Mouse (Mus musculus) kidney, embryonic 16.5 days (tissue): ENCODE data around the gene Thumpd3. TPM values are rescaled to one million over a fixed set of nuclear protein-coding genes. Genes with fewer than 3 reads are reported as not detected.

Source experiments
- ATAC-seq: fragments of 200-750 bp; cut with Nextera tagmentation; 2 replicates; pipeline ENCODE4 v1.8.0; 2017; ENCODE audit warnings: moderate TSS enrichment; ENCODE audit not compliant: low FRiP score, low TSS enrichment
- H3K27ac ChIP-seq: fragments of 300-500 bp; sonication (generic); 2 replicates; pipeline ENCODE4 v1.5.1; 2014; ENCODE audit warnings: low read length
- H3K27me3 ChIP-seq: fragments of 300-500 bp; sonication (generic); 2 replicates; pipeline ENCODE4 v1.6.1; 2014; ENCODE audit warnings: low read length, control low read depth, mixed read lengths; ENCODE audit not compliant: insufficient read depth
- H3K36me3 ChIP-seq: fragments of 300-500 bp; sonication (generic); 2 replicates; pipeline ENCODE4 v1.6.1; 2014; ENCODE audit warnings: low read length, control low read depth, mixed read lengths; ENCODE audit not compliant: insufficient read depth
- H3K4me1 ChIP-seq: fragments of 300-500 bp; sonication (generic); 2 replicates; pipeline ENCODE4 v1.6.1; 2014; ENCODE audit warnings: low read length, control low read depth, mixed read lengths; ENCODE audit not compliant: insufficient read depth
- H3K4me2 ChIP-seq: fragments of 300-500 bp; sonication (generic); replicated peaks from 2 replicates; pipeline ENCODE4 v1.6.1; 2014; ENCODE audit warnings: low read depth, low read length
- H3K4me3 ChIP-seq: fragments of 300-500 bp; sonication (generic); 2 replicates; pipeline ENCODE4 v1.5.1; 2014; ENCODE audit warnings: mild to moderate bottlenecking, low read length
- H3K9ac ChIP-seq: fragments of 300-500 bp; sonication (generic); replicated peaks from 2 replicates; pipeline ENCODE4 v1.6.1; 2014; ENCODE audit warnings: low read length
- H3K9me3 ChIP-seq: fragments of 300-500 bp; sonication (generic); 2 replicates; pipeline ENCODE4 v1.6.1; 2016; ENCODE audit warnings: low read length, control low read depth
- WGBS: fragments of 180-500 bp; shearing (Covaris S2); extraction: QIAGEN DNeasy Blood & Tissue Kit; methylation state at CpG from one replicate; pipeline ENCODE4 v1.1.7; 2014; 5-methylcytosine and 5-hydroxymethylcytosine counted together
- polyA plus RNA-seq: library from polyadenylated mRNA; unstranded; fragments of >200 nt; fragmentation: Nextera tagmentation; extraction: Ambion mirVana; gene quantifications from 2 replicates; pipeline ENCODE4 v1.2.1, GENCODE M21; 2015

Thumpd3 gene
- polyA plus RNA-seq, 1 experiment from 2014 or later = 50.9 TPM

DNA sequence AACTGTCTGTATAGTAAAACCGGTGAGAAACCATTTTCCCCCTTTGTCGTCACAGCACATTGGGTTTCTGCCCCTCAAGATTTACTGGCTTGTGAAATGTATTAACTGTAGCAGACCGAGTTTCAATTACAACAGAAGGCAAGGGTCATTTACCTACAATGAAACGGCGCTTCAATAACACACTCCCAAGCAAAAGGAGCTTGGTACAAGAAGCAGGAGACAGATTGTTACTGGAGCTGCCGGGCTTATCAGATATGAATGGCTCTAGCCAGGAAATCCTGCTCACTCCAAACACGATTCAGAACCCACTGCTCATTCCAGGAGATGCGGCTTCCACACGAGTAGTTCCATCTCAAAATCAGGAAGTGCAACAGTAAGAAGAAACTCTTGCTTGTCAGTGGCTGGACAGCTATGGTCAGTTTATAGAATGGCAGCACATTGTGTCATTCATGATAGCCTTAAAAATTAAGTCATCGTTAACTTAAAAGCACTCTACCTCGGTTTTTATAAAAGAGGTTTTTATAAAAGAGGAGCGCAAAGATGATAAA, 28.5 kb upstream of the Thumpd3 start:
- Histone ChIP-seq H3K9me3 (no peaks in the 10 kb centered on the region), H3K27me3 (no peaks in the 10 kb centered on the region), H3K4me3 (no peak overlapping the region), H3K4me1 (peaks cover 24% of the 10 kb centered on the region), H3K27ac (peak overlapping the region; percentile 13), H3K4me2 (peak overlapping the region; percentile 38), H3K36me3 (no peaks in the 10 kb centered on the region), H3K9ac (no peak overlapping the region; the same call in 1 of the 2 replicates)
- ATAC-seq = peak; percentile 55; the same call in 1 of the 2 replicates
- 15% methylated on average over 12 of the region's 12 CpGs for WGBS

DNA sequence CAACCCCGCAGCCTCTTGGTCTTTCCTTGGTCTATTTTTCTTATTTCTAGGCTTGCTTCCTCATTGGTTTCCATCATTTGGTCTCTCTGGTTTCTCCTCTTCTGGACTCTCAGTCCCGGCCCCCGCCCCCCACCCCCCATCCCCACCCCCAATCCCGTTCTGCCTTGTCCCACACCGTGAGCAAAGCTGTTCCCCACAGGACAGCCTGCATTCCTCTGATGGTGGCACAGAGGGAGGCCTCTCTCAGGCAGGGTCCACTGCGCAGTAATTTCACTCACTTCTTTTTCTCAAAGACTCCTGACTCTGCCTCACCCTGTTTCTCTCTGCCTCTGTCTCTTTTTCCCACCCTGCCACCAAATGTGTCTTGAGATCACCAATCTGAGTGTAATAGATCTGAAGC, 27.9 kb upstream of the Thumpd3 start:
- no peak overlapping the region for H3K27ac ChIP-seq
- no peaks in the 10 kb centered on the region for H3K27me3 ChIP-seq
- no peaks in the 10 kb centered on the region for H3K9me3 ChIP-seq
- peak overlapping the region; percentile 38 for H3K4me2 ChIP-seq
- H3K36me3 ChIP-seq = no peaks in the 10 kb centered on the region
- ATAC-seq = peak; percentile 65
- peaks cover 20% of the 10 kb centered on the region for H3K4me1 ChIP-seq
- no peak overlapping the region for H3K4me3 ChIP-seq
- H3K9ac ChIP-seq = 0 out of 2 replicates have a peak overlapping the region, but pooled peaks have one; percentile 15
- WGBS = 19% methylated on average over 5 of the region's 6 CpGs

DNA sequence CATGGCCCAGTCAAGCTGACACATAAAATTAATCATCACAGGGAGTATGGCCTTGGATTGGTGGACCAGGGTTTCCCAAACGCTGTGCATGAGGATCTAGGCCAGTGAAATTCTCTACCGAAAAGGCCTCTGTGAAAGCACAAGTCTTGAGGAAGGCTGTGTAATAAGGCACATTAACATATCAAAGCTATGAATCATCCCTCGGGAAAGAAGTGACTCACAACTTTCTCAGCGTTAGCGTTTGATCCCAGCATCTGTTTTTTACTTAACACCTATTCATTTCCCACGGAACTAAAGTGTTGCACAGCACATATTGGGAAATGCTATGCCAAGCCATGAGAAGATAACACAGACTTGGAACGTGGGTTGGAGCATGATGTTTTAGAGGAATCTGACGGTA, 21.2 kb upstream of the Thumpd3 start:
- 35% methylated on average over 8 of the region's 8 CpGs for WGBS
- Histone ChIP-seq H3K9me3 (no peaks in the 10 kb centered on the region), H3K4me3 (no peak overlapping the region), H3K4me2 (no peak overlapping the region), H3K9ac (no peak overlapping the region), H3K4me1 (no peaks in the 10 kb centered on the region), H3K36me3 (no peaks in the 10 kb centered on the region), H3K27me3 (no peaks in the 10 kb centered on the region), H3K27ac (no peak overlapping the region)
- no peak for ATAC-seq

DNA sequence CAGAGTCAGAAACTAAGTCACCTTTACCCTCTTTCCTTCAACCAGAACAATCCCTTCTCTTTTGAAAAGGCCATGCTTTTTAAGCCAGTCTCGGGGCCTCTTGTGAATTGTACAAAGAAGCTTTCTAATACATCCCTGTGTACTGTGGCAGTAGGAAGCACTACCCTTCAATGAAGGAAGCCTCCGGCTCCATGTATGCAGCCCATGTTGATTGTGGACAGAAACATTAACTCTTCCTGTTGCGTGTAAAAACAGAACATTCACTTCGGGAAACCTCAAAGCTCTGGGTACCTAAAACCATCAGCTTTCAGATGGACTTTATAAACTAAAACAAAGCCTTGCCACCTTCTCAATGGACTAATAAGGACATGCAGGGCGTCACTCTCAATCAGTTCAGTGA, 20.3 kb upstream of the Thumpd3 start:
- no peak for ATAC-seq
- no peak overlapping the region for H3K4me2 ChIP-seq
- no peak overlapping the region for H3K9ac ChIP-seq
- no peak overlapping the region for H3K4me3 ChIP-seq
- no peaks in the 10 kb centered on the region for H3K4me1 ChIP-seq
- H3K36me3 ChIP-seq = no peaks in the 10 kb centered on the region
- 85% methylated on average over 5 of the region's 5 CpGs for WGBS
- H3K27me3 ChIP-seq = no peaks in the 10 kb centered on the region
- H3K27ac ChIP-seq = no peak overlapping the region
- no peaks in the 10 kb centered on the region for H3K9me3 ChIP-seq

- Histone ChIP-seq H3K9ac (no peak overlapping the region), H3K4me2 (no peak overlapping the region), H3K4me3 (no peak overlapping the region), H3K36me3 (no peaks in the 10 kb centered on the region), H3K4me1 (no peaks in the 10 kb centered on the region), H3K27me3 (no peaks in the 10 kb centered on the region), H3K27ac (no peak overlapping the region), H3K9me3 (no peaks in the 10 kb centered on the region)
- ATAC-seq = no peak
- 19% methylated on average over 2 of the region's 2 CpGs for WGBS
Measured at GRCm38 (mm10) chr6:113027446-113027845, 18.6 kb upstream of the Thumpd3 start.

GRCm38 (mm10) chr6:113029006-113029405, 17.0 kb upstream of the Thumpd3 start:
- Histone ChIP-seq H3K9ac (no peak overlapping the region), H3K36me3 (no peaks in the 10 kb centered on the region), H3K4me2 (no peak overlapping the region)

GRCm38 (mm10) chr6:113030553-113030952, 15.5 kb upstream of the Thumpd3 start:
- no peak overlapping the region for H3K4me2 ChIP-seq
- no peaks in the 10 kb centered on the region for H3K27me3 ChIP-seq
- H3K9ac ChIP-seq = no peak overlapping the region
- no peaks in the 10 kb centered on the region for H3K4me1 ChIP-seq
- no peak for ATAC-seq
- H3K36me3 ChIP-seq = no peaks in the 10 kb centered on the region
- no peaks in the 10 kb centered on the region for H3K9me3 ChIP-seq
- no peak overlapping the region for H3K4me3 ChIP-seq
- WGBS = 60% methylated on average over 3 of the region's 3 CpGs
- no peak overlapping the region for H3K27ac ChIP-seq

More at GRCm38 (mm10) chr6:113029006-113029405, 17.0 kb upstream of the Thumpd3 start:
- no peak overlapping the region for H3K27ac ChIP-seq
- ATAC-seq = no peak
- no peak overlapping the region for H3K4me3 ChIP-seq
- 70% methylated on average over 3 of the region's 3 CpGs for WGBS
- no peaks in the 10 kb centered on the region for H3K4me1 ChIP-seq
- no peaks in the 10 kb centered on the region for H3K27me3 ChIP-seq
- H3K9me3 ChIP-seq = no peaks in the 10 kb centered on the region

- no peaks in the 10 kb centered on the region for H3K9me3 ChIP-seq
- no peaks in the 10 kb centered on the region for H3K36me3 ChIP-seq
- H3K27me3 ChIP-seq = no peaks in the 10 kb centered on the region
- no peak overlapping the region for H3K4me2 ChIP-seq
- ATAC-seq = no peak
- H3K4me3 ChIP-seq = no peak overlapping the region
- H3K9ac ChIP-seq = no peak overlapping the region
- WGBS = 75% methylated on average over 10 of the region's 10 CpGs
- H3K4me1 ChIP-seq = no peaks in the 10 kb centered on the region
- H3K27ac ChIP-seq = no peak overlapping the region
Measured at GRCm38 (mm10) chr6:113030970-113031660, 14.9 kb upstream of the Thumpd3 start.

- H3K27me3 ChIP-seq = no peaks in the 10 kb centered on the region
- H3K9ac ChIP-seq = no peak overlapping the region
- no peak for ATAC-seq
- no peak overlapping the region for H3K4me2 ChIP-seq
- H3K4me1 ChIP-seq = no peaks in the 10 kb centered on the region
- H3K9me3 ChIP-seq = no peaks in the 10 kb centered on the region
- no peak overlapping the region for H3K4me3 ChIP-seq
- no peaks in the 10 kb centered on the region for H3K36me3 ChIP-seq
- 59% methylated on average over 3 of the region's 3 CpGs for WGBS
- H3K27ac ChIP-seq = no peak overlapping the region
Measured at GRCm38 (mm10) chr6:113032121-113032520, 13.9 kb upstream of the Thumpd3 start.

- Histone ChIP-seq H3K27ac (no peak overlapping the region), H3K4me2 (no peak overlapping the region), H3K36me3 (no peaks in the 10 kb centered on the region), H3K4me1 (peaks cover 3% of the 10 kb centered on the region; the same call in 1 of the 2 replicates), H3K27me3 (no peaks in the 10 kb centered on the region), H3K4me3 (no peak overlapping the region), H3K9ac (no peak overlapping the region), H3K9me3 (no peaks in the 10 kb centered on the region)
- no peak for ATAC-seq
- 78% methylated on average over 2 of the region's 2 CpGs for WGBS
Measured at GRCm38 (mm10) chr6:113033185-113033584, 12.8 kb upstream of the Thumpd3 start.
